Mouse (Mus musculus): ENCODE measurements around the gene Dclk3.

GRCm38 (mm10) chr9:111449880-111450279 lies 11.0 kb downstream of the Dclk3 start:
- TF ChIP-seq GATA1 (IDR thresholded peaks at IDR 0.05; ENCODE audit: borderline replicate concordance, low read length) (no peak), CTCF (IDR thresholded peaks at IDR 0.05; ENCODE audit: low read depth, low read length) (no peak), TAL1 (conservative IDR thresholded peaks at IDR 0.05; ENCODE audit: low read depth, low read length) (no peak)

All from G1E (cell line).